Mouse (Mus musculus) stomach, postnatal 0 days (tissue): ENCODE results near the gene Sox6. TPM values are rescaled to one million over a fixed set of nuclear protein-coding genes. Genes with fewer than 3 reads are reported as not detected.

Experiments used
- ATAC-seq: fragments of 200-750 bp; cut with Nextera tagmentation; 2 replicates; pipeline ENCODE4 v1.8.0; 2017; ENCODE audit not compliant: low FRiP score, low TSS enrichment
- DNase-seq: peaks from one replicate; pipeline ENCODE4 v3.0.0-alpha.2; 2016; ENCODE audit warnings: low spot score
- H3K27ac ChIP-seq: fragments of 300-500 bp; sonication (generic); replicated peaks from 2 replicates; pipeline ENCODE4 v1.5.1; 2014; ENCODE audit warnings: mild to moderate bottlenecking, control low read depth
- H3K27me3 ChIP-seq: fragments of 300-500 bp; sonication (generic); 2 replicates; pipeline ENCODE4 v1.6.1; 2014; ENCODE audit warnings: low read length; ENCODE audit not compliant: control insufficient read depth, insufficient read depth
- H3K36me3 ChIP-seq: fragments of 300-500 bp; sonication (generic); 2 replicates; pipeline ENCODE4 v1.6.1; 2014; ENCODE audit warnings: low read length, mixed read lengths; ENCODE audit not compliant: control insufficient read depth, insufficient read depth
- H3K4me1 ChIP-seq: fragments of 300-500 bp; sonication (generic); replicated peaks from 2 replicates; pipeline ENCODE4 v1.6.1; 2014; ENCODE audit warnings: antibody characterized with exemption; ENCODE audit not compliant: control insufficient read depth, insufficient read depth
- H3K4me2 ChIP-seq: fragments of 300-500 bp; sonication (generic); replicated peaks from 2 replicates; pipeline ENCODE4 v1.6.1; 2014; ENCODE audit warnings: low read depth, mild to moderate bottlenecking, control low read depth, moderate library complexity
- H3K4me3 ChIP-seq: fragments of 300-500 bp; sonication (generic); 2 replicates; pipeline ENCODE4 v1.5.1; 2014; ENCODE audit warnings: low read depth, low read length, control low read depth
- H3K9ac ChIP-seq: fragments of 300-500 bp; sonication (generic); 2 replicates; pipeline ENCODE4 v1.6.1; 2014; ENCODE audit warnings: mild to moderate bottlenecking, low read length, control low read depth, mixed read lengths
- H3K9me3 ChIP-seq: fragments of 300-500 bp; sonication (generic); 2 replicates; pipeline ENCODE4 v1.6.1; 2016; ENCODE audit warnings: low read length; ENCODE audit not compliant: control insufficient read depth
- CTCF ChIP-seq: IDR thresholded peaks from 2 replicates; pipeline ENCODE4 v1.5.1; 2016; ENCODE audit warnings: antibody characterized with exemption, low read depth, mild to moderate bottlenecking, moderate library complexity
- EP300 ChIP-seq: optimal IDR thresholded peaks from 2 replicates; pipeline ENCODE3; 2016; ENCODE audit warnings: antibody characterized with exemption
- WGBS: fragments of 180-500 bp; shearing (Covaris S2); extraction: QIAGEN DNeasy Blood & Tissue Kit; methylation state at CpG from one replicate; pipeline ENCODE4 v1.1.7; 2014; 5-methylcytosine and 5-hydroxymethylcytosine counted together
- polyA plus RNA-seq: library from polyadenylated mRNA; unstranded; fragments of >200 nt; fragmentation: Nextera tagmentation; extraction: Ambion mirVana; gene quantifications from 2 replicates; pipeline ENCODE4 v1.2.1, GENCODE M21; 2015

Sox6 gene
- polyA plus RNA-seq, 1 experiment from 2014 or later, result 28.7 TPM

DNA sequence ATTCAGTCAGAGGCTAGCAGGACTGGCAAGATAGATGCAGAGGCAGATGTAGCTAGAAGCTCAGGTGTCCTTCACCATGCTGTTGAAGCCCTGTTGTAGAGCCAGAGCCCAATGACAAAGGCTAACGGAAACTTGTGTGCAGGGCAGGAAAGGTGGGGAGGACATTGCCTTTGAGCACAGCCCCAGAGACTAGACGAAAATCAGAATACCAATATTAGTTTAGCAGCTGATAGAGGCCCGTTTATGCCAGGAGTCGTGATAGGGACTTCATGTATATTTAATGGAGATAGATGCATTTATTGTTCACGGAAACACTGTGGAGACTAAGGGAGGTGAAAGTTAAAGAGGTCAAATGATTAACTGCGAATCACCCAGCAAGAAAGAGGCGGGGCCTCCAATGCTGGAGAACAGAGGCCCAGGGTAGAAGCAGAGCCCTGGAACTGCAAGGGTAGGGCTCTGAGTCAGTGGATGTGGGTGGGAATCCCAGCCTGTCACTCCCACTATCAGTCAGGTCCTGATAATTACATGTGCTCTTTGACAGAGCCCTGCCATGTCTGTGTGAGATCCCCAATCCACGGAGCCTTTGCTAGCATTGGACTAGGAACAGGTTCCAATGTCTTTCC lies 590.1 kb downstream of the Sox6 start:
- DNase-seq, result peak; percentile 65
- Histone ChIP-seq H3K9ac (no peak overlapping the region), H3K9me3 (no peaks in the 10 kb centered on the region), H3K4me1 (no peaks in the 10 kb centered on the region), H3K27me3 (no peaks in the 10 kb centered on the region), H3K27ac (no peak overlapping the region), H3K4me3 (no peak overlapping the region), H3K4me2 (no peak overlapping the region), H3K36me3 (no peaks in the 10 kb centered on the region)
- TF ChIP-seq CTCF, result no peak
- WGBS, result 41% methylated on average over 8 of the region's 8 CpGs
- peak; percentile 87 for ATAC-seq

DNA sequence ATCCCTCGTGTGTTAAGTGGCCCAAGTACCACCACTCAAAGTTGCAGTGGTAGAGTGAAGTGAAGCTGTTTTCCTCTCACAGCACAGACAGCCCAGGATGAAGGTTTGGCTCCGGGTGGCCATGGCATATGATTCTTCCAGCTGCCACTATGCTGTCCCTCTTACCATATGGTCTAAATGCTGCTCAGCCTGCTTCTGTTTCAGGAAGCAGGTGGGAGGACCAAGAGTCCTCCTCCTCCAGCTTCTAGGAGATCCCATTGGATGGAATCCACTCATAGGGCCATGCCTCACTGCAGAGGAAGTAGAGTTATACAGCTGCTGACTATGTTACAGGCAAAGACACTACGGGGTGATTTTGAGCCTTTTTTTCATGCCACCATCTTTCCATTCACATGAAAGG lies 591.5 kb downstream of the Sox6 start:
- no peaks in the 10 kb centered on the region for H3K4me1 ChIP-seq
- 76% methylated on average over 3 of the region's 3 CpGs for WGBS
- ATAC-seq, result no peak
- H3K27ac ChIP-seq, result no peak overlapping the region
- H3K36me3 ChIP-seq, result no peaks in the 10 kb centered on the region
- no peak overlapping the region for H3K9ac ChIP-seq
- TF ChIP-seq CTCF (no peak), EP300 (no peak)
- H3K9me3 ChIP-seq, result no peaks in the 10 kb centered on the region
- DNase-seq, result no peak
- no peak overlapping the region for H3K4me2 ChIP-seq
- no peak overlapping the region for H3K4me3 ChIP-seq
- no peaks in the 10 kb centered on the region for H3K27me3 ChIP-seq

DNA sequence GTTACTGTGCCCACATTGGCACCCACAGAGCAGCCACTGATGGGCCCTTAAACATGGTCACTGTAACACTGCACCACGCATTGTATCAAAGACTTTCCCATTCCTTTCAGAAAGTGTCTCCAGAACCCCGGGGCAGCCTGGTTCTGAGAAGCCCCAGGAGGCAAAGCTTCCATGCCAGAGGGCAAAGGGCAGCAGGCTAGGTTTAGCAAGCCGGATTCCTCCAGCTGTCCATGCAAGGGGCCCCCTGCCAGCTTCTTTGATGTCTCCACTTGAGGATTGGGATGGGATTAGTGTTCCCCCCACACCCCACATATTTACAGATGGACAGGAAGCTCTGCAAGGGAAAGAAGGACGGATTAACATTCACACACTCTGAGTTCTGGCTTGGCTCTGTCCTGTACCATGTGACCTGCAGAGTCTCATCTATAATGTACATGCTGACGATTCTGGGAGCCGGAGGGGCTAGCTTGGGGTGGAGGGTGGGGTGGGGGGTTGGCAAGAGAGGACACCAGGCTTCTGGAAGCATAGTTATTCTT lies 592.0 kb downstream of the Sox6 start:
- Histone ChIP-seq H3K27ac (no peak overlapping the region), H3K9me3 (no peaks in the 10 kb centered on the region), H3K4me3 (no peak overlapping the region), H3K4me1 (no peaks in the 10 kb centered on the region), H3K27me3 (no peaks in the 10 kb centered on the region), H3K4me2 (no peak overlapping the region), H3K36me3 (no peaks in the 10 kb centered on the region), H3K9ac (no peak overlapping the region)
- ATAC-seq, result no peak
- DNase-seq, result no peak
- TF ChIP-seq EP300 (no peak), CTCF (no peak)
- WGBS, result 41% methylated on average over 6 of the region's 6 CpGs

DNA sequence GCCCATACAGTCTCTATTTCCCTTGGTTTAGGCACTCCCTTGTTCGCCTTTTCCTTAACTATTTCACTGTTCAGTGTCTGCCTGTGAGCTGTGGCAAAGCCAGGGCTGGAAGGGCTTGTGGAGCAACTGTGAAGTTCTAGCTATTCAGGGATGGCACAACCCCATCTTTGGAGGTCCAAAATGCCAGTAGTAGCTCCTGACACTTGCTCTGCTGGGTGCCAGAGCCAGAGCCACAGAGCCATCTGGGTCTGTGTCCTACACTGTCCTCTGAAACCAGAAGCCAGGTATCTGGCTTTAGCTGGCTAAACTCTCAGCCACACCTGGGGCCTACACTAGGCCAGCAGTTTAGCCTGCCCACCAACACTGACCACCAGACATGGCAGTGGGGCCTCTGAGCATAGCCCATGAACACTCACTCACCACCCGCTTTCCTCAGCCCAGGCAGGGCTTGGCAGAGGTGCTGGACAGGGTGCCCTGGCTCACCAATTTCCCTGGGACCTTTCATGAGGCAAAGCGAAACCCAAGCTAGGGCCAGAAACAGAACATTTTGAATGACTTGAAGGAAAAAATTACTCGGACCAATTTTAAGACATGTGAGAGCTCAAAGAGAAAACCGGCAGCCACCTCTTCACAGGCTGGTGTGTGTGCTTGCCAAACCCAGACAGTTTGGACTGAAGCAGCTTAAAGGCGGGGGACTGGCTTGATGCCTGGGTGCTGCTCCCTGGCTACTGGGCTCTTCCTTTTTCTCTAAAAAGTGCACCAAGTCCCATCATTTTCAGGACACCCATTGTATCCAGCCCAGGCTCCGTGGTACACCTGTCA lies 612.2 kb downstream of the Sox6 start:
- 73% methylated on average over 7 of the region's 7 CpGs for WGBS

DNA sequence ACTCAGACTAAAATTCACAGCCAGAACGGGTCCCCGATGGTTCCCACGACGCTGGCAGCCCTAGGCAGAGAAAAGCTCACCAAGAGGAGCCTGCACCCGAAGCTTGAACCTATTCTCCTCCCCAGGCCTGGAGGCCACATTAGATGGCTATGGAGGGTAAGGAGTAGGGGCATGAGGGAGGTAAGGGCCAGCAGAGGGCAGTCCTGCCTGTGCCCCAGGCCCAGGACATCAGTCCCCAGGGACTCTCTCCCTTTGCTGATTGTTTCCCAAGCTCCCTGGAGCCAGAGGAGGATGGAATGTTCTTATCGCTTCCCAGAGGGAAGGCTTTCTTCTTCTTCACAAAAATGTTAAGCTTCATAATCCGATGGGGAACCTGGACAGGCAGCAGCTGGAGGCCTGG lies 615.8 kb downstream of the Sox6 start:
- 69% methylated on average over 7 of the region's 7 CpGs for WGBS
- no peak overlapping the region for H3K4me2 ChIP-seq
- no peak for ATAC-seq

More for the DNA sequence above, 612.2 kb downstream of the Sox6 start:
- Histone ChIP-seq H3K4me3 (no peak overlapping the region), H3K9me3 (no peaks in the 10 kb centered on the region), H3K36me3 (no peaks in the 10 kb centered on the region), H3K4me1 (no peaks in the 10 kb centered on the region), H3K27ac (no peak overlapping the region), H3K9ac (no peak overlapping the region; the same call in 1 of the 2 replicates), H3K4me2 (no peak overlapping the region), H3K27me3 (no peaks in the 10 kb centered on the region)
- ATAC-seq, result no peak
- TF ChIP-seq EP300 (no peak), CTCF (no peak)
- DNase-seq, result no peak

DNA sequence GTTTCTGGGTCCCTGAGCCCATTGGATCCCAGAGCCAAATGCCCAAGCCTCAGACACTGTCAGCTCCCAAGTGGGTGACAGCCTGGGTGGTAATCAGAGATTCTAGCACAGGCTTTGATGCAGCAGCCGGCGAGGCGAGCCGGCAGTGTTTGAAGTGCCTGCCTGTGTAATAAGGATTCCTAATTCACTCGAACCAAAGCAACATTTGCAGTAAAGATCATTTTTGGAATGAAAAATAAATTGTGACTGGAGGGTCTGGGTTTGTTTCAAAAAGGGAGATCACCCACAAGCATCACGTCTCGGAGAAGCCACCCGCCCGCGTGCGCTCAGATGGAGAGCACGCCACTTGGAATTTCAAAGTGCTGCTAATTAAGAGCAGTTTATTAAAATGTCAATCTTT lies 617.6 kb downstream of the Sox6 start:
- H3K4me2 ChIP-seq, result no peak overlapping the region
- TF ChIP-seq EP300, result no peak
- TF ChIP-seq CTCF, result no peak
- no peaks in the 10 kb centered on the region for H3K27me3 ChIP-seq
- H3K4me1 ChIP-seq, result no peaks in the 10 kb centered on the region
- H3K9me3 ChIP-seq, result no peaks in the 10 kb centered on the region
- no peak overlapping the region for H3K4me3 ChIP-seq
- no peak overlapping the region for H3K27ac ChIP-seq
- H3K36me3 ChIP-seq, result no peaks in the 10 kb centered on the region
- WGBS, result 62% methylated on average over 12 of the region's 12 CpGs
- no peak overlapping the region for H3K9ac ChIP-seq
- DNase-seq (no peak), ATAC-seq (no peak)

More for the DNA sequence above, 615.8 kb downstream of the Sox6 start:
- H3K9ac ChIP-seq, result no peak overlapping the region
- no peak overlapping the region for H3K4me3 ChIP-seq
- H3K36me3 ChIP-seq, result no peaks in the 10 kb centered on the region
- no peaks in the 10 kb centered on the region for H3K27me3 ChIP-seq
- no peaks in the 10 kb centered on the region for H3K4me1 ChIP-seq
- H3K27ac ChIP-seq, result no peak overlapping the region
- DNase-seq, result no peak
- H3K9me3 ChIP-seq, result no peaks in the 10 kb centered on the region
- no peak for TF ChIP-seq EP300
- TF ChIP-seq CTCF, result peak; percentile 40; the same call in 1 of the 2 replicates

Other genes with a start within 250 kb of the Sox6 start
- gene 1110004F10Rik, start 601 bp upstream of the Sox6 start, polyA plus RNA-seq, result 159 TPM in 2 replicates
- 0.18 and 0.33 TPM in 2 replicates for gene Gm4353, start 45.8 kb upstream of the Sox6 start, polyA plus RNA-seq